Mouse (Mus musculus): ENCODE measurements around the gene Trpm8.

The Trpm8 gene

GRCm38 (mm10) chr1:88264869-88265240 lies 12.6 kb upstream of the Trpm8 start:
- DNase-seq (ENCODE audit: low spot score in 2 of 2), result no peak

DNA sequence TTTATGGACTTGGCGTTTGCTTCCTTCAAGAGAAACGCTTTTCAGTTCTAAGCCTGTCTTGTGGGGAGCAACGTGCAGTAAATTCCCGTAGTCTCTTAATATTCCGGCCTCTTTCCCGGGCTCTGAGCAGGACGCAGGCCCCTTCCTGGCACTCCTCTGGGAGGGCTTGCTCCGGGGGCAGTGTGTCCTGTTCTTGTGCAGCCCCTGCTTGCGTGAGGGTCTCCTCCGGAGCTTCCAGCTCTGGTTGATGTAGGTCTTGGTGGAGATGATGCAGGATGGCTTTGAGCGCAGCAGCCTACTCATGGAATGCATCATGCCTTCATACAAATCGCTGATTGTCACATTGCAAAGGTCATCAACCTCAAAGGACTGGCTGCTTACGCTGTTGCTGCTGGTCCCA lies 11.3 kb upstream of the Trpm8 start:
- no peak for DNase-seq (ENCODE audit: low spot score in 2 of 2)

GRCm38 (mm10) chr1:88267489-88267888 lies 10.0 kb upstream of the Trpm8 start:
- no peak for DNase-seq (ENCODE audit: low spot score in 2 of 2)

DNA sequence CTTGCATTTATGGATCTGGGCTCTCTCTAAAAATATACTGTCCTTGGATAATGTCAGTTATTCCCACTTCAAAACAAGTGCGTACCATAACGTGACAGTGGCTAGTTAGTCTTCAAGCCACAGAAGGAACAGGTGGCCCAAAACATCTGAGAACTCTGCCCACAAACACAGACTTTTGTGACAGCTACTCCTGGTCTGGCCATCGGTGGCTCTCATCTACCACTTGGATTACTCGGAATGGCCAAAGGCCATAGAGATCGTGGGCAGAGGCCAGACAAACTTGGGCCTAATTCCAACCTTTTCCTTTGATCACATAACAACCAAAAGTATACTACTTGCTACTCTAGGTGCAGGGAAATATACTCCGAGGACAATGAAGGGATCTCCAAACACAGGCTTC lies 9.4 kb upstream of the Trpm8 start:
- no peak for DNase-seq (ENCODE audit: low spot score in 2 of 2)

DNA sequence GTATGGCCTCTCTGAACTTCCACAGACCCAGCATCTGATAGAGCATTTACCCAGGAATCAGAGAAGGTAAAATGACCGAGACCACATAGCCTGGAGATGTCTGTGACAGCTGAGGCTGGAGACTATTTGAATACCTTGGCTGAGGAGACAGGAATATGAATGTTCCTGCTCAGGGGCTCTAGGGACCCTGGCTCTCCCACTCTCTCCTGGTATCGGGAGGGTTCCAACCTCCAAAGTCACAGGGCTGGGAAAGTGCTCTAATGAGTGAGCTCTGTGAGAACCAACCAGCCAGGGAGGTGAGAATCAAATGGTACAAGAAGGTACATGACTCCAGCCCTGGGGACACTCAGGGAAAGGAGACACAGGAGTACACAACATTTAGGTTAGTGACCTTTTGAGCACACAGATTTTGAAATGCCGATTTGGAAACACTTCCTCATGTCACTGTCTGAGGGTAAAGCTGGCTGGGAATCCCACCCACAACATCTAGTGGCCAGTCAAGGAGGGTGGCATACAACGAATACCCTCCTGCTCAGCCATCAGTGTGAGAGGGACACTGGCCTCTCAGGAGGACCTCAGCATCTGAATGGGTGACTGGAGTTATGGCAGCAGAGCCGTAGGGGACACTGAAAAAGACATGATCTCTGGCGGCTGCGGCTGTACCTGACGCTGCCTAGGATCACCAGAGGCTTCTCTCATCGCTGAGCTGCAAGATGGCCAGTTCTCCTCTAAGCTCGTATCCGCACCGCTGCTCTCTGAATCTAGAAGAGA lies 7.7 kb upstream of the Trpm8 start:
- peak in 1 of 2 experiments; percentile 36 for DNase-seq (ENCODE audit: low spot score in 2 of 2)

DNA sequence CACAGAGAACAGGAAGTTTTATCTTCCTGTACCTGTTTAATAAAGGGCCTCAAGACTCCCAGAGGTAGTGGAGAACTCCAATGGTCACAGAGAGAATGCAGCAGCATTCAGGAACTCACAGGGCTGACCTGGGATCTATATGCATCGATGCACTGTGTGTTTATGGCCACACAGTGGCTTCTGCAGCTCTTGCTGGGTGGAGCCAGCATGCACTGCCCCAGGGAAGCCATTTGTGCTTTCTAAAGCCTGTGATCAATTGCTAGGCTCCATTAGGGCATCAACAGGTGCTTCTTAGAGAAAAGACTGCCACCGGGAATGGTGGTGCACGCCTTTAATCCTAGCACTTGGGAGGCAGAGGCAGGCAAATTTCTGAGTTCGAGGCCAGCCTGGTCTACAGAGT lies 4.6 kb upstream of the Trpm8 start:
- DNase-seq (ENCODE audit: low spot score in 2 of 2), result peak in 1 of 2 experiments; percentile 71

GRCm38 (mm10) chr1:88273326-88273725 lies 4.1 kb upstream of the Trpm8 start:
- peak in 1 of 2 experiments; percentile 74 for DNase-seq (ENCODE audit: low spot score in 2 of 2)

DNA sequence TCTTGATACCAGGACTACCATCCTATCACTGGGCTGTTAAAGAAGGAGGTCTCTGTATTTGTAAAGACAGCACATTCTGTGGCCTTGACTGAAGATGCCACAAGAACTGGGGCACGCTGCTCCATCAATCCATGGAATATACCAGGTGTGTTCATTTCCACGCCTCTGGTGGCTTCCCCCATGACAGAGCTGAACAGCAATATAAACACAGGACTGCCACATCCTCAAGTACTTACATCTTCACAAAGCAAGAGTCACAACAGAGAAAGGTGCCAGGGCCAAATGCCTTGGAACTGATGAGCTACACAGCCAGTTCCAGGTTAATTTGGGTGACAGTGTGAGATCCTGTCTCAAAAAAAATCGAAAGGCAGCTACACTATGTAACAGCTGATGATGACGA lies 3.6 kb upstream of the Trpm8 start:
- peak in 1 of 2 experiments; percentile 71 for DNase-seq (ENCODE audit: low spot score in 2 of 2)

DNA sequence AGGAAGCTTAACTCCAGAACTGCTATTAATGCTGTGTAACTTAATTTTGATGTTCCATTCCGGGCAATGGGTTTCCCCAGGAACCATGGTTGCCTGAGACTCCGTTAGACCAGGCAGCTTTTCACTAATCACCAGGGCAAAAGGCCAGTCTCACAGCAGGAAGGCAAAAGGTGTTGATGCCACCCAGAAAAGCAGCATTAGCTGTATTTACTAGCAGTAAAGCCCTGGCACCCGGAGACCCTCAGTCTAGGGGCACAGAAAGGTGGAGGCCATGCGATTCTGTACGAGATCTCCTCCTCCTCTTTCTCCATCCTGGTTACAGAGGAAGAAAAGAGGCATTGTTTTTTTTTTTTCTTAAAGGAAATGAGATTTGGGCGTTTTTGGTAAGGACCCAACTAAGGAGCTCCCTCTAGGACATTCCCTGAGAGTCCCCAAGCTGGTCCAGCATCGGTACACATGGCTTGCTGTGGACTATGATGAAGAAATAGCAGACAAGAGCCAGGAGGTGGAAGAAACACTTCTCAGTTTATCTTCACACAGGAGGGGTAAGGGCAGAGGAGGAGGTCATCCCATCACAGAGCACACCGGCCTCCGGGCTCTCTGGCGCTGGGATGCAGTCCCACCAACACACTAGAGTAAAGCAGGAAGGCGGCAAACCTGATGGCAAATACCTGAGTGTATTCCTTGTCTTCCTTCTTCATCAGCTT lies 2.9 kb upstream of the Trpm8 start:
- DNase-seq (ENCODE audit: low spot score in 2 of 2), result peak in 1 of 2 experiments; percentile 76

GRCm38 (mm10) chr1:88275078-88275680 lies 2.3 kb upstream of the Trpm8 start:
- peak in 1 of 2 experiments; percentile 70 for DNase-seq (ENCODE audit: low spot score in 2 of 2)

- peak in 1 of 2 experiments; percentile 73 for DNase-seq (ENCODE audit: low spot score in 2 of 2)
Measured at GRCm38 (mm10) chr1:88275698-88276523, 1.6 kb upstream of the Trpm8 start.

- peak in 1 of 2 experiments; percentile 69 for DNase-seq (ENCODE audit: low spot score in 2 of 2)
Measured at GRCm38 (mm10) chr1:88276524-88277097, 850 bp upstream of the Trpm8 start.

- DNase-seq (ENCODE audit: low spot score in 2 of 2), result peak; percentile 40 to 76
Measured at GRCm38 (mm10) chr1:88277818-88278511, 504 bp downstream of the Trpm8 start.

- DNase-seq (ENCODE audit: low spot score in 2 of 2), result peak in 1 of 2 experiments; percentile 71
Measured at GRCm38 (mm10) chr1:88279111-88280005, 1.9 kb downstream of the Trpm8 start.

DNA sequence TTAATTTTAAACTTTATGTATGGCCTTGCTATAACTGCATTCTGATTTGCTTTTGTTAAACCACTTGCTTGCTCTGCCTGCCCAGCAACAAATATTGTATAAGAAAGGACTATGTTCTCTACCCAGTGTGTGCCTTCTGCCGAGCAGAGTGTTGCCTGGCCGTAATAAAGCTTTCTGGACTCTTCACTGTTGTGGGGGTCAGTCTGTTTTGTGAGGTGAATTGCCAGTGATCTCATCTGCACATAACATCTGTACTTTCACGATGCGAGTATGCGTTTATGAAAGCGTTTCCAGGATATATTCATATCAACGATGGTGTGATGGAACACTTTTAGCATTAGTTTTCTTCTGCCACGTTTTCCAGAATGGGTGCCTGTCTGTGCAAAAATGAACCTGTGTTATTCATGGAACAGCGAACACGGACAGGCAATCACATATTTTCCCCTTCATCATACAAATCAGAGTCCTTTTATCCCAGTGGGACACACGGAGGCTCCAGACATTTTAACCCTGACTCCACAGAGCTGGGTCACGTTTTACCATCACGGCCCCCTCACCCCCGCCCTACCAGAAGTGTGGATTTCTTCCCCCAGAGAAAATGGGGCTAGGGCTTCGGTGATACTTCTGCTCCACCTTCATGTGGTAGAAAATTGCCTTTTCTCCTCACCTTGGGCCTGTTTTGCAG lies 2.7 kb downstream of the Trpm8 start:
- DNase-seq (ENCODE audit: low spot score in 2 of 2), result peak in 1 of 2 experiments; percentile 74

DNA sequence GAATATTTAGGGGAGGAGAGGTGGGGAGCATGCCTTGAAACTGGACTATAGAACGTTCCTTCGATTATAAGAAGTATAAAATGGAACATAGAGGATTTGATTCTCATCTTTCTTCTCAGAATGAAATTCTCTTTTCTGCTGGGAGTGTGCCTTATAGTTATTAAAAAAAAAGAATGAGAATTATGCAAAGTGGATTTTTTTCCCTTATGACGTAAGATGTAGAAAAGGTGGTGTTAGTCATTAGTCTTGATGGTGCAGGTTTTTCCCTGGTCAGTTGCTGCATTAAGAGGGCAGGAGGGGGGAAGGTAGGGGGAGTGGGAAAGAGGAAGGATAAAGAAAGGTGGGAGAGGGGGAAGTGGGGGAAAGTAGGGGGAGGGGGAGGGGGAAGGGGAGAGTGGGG lies 4.8 kb downstream of the Trpm8 start:
- no peak for DNase-seq (ENCODE audit: low spot score in 2 of 2)

GRCm38 (mm10) chr1:88283376-88284227 lies 6.1 kb downstream of the Trpm8 start:
- peak in 1 of 2 experiments; percentile 77 for DNase-seq (ENCODE audit: low spot score in 2 of 2)
